Mouse (Mus musculus) left cerebral cortex, postnatal 25 days (tissue): ENCODE results near the gene Rnf169. TPM values are rescaled to one million over a fixed set of nuclear protein-coding genes. Genes with fewer than 3 reads are reported as not detected.
"Not testable (repeated sequence)": the region's sequence is repeated elsewhere in the genome, so short reads cannot be mapped to it uniquely, and the experiment has no call there.

ENCODE experiments used
- DNase-seq, 2 experiments: peaks; one replicate each; pipeline ENCODE4 v3.0.0; 2022; ENCODE audit warnings: low spot score in 2 of 2, mixed read lengths in 1 of 2
- intact Hi-C: fragments of 180-260 bp; cut with DNase I; formaldehyde crosslinking; loops from one replicate; pipeline ENCODE4 v1.15.1; 2025
- total RNA-seq, 2 experiments: library from RNA; stranded (reverse); gene quantifications; 2 replicates each; pipeline ENCODE4 v1.2.3; 2021

Gene Rnf169
- total RNA-seq, 2 experiments from 2014 or later = 45.6 to 50.8 TPM

DNA sequence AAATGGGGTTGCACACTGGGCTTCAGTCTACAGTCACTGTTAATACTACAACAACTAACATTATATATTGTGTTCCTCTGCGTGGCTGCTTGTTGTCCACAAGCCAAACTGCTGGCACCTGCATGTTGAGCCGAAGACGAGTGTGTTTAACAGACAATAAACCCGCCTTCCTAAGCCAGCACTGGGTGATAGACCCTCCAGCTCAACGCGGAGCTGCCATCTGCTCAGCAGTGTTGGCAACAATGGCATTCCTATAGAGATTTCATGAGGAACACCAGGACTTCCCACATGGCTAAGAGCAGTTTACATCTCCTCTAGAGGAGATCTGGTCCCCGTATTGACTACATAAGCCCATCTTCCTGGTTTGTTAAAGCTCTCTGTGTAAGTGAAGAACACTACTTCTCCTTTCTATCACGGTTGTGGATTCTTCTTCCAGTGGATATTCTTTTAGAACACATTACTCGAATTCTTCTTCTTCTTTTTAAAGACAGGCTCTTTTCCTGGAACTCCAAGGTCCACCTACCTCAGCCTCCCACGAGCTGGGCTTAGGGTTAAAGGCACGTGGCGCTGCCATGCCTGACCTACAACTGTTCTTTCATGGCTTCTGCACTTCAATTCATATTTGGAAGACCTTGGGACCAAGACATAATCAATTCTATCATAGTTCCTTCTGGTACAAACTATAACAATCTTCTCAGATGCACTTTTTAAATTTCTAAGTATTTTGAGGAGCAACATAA is 22.9 kb downstream of the Rnf169 start:
- intact Hi-C loops = no loop called here
- peak in 1 of 2 experiments; percentile 63 for DNase-seq

DNA sequence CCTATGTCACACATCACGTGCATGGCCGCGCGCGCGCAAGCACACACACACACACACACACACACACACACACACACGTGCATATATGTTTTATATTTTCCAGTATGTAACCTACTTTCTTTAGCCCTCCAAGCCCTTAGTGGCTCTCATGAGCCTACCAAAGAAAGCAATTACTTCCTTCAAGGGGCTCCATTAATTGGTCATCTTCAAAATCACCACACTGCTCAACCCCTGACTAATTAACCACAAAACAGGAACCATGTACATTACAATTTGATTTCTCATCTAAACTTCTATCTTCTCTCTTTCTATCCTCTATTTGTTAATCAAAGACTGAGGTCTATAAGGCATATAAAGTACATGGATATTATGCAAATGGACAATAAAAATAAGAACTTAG is 24.2 kb downstream of the Rnf169 start:
- intact Hi-C loops = no loop called here

DNA sequence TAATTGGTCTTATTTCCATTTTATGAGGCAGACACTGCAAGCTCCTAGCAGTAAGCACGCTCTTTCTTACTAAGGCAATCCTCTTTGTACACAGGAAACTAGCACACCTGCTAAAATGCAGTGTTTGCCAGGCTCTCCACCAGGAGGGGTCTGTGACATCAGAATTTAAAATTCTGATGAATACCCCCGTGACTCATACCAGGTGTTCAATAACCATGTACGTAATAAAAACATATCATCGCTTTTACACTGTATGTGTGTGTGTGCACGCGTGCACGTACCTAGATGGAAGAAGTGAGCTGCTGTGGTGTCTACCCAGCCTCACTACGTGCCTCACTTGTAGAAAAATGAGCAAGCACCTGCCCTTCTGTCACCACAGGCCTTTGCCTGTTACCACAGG is 26.0 kb downstream of the Rnf169 start:
- intact Hi-C loops = no loop called here
- DNase-seq = no peak

More for the DNA sequence above, 24.2 kb downstream of the Rnf169 start:
- DNase-seq = no peak

DNA sequence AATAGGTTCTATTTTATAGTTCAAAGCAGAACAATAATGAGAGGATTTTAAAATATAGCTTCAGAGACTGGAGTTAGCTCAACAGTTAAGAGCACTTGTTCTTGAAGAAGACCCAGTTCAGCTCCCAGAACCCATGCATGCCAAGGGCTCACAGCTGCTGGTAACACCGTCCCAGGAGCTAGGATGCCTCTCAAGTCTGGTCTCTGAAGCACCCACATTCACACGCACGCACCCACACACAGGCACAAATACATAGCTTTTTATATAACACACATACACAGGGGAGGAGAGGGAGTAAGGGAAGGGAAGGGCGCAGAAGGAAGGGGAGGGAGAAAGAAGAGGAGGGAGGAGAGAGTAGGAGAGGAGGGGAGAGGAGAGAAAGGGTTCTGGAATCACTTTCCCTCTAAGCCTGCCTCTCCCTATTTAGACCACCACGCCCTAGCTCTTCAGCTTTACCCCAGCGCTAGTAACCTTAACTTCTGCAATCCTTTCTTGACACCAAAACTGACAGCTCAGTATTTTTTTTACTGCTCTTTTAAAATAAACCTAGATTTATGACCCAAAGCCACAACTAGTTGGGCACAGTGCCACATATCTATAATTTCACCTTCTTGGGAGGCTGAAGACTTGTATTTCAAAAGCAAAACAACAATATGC is 26.7 kb downstream of the Rnf169 start:
- peak; percentile 74 to 96 for DNase-seq
- intact Hi-C loops = loop anchor here (1.0 kb wide), 1 partner anchor 12 kb away; no protein-coding TSS in a partner anchor

DNA sequence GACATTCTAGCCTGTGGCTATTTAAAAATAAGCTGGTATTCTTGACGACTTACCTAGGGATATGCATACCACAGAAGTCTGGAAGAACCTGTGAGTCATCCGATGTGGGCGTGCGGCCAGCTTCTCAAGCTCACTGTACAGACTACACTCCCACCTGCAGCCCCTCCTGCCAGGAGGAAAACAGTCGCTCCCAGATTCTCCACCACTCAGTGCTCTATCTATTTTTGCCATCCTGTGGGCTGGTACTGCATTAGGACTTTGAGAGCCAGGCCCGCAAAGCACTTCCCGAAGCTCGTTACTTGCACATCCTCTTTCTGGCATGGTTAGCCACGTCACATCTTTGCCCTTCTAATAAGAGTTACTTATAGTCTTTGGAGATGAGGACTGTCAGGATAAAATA is 32.9 kb downstream of the Rnf169 start:
- intact Hi-C loops = loop anchor here (1.0 to 5.0 kb wide), 2 partner anchors 18 to 35 kb away; partner anchors contain the start of gene Rnf169
- peak; percentile 88 to 98 for DNase-seq

DNA sequence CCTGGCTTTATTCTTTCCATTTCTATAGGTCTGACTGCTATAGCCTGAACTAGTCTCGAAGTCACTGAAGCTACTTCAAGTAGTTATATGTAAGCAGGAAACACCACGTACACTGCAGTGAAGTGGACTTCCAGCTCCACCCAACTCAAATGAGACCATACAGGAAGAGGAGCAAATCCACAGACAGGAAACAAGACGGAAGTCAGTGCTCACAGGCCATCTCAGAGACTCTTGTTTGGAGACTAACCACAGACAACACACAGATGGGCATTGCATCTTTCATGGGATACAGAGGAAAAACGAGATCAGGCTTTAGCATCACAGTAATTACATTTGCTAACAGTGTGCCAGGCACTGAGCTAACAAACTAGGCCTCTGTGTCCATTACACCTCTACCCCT is 33.9 kb downstream of the Rnf169 start:
- no peak for DNase-seq
- intact Hi-C loops = loop anchor here (5.0 kb wide), 1 partner anchor 36 kb away; the partner anchor contains the start of gene Rnf169

DNA sequence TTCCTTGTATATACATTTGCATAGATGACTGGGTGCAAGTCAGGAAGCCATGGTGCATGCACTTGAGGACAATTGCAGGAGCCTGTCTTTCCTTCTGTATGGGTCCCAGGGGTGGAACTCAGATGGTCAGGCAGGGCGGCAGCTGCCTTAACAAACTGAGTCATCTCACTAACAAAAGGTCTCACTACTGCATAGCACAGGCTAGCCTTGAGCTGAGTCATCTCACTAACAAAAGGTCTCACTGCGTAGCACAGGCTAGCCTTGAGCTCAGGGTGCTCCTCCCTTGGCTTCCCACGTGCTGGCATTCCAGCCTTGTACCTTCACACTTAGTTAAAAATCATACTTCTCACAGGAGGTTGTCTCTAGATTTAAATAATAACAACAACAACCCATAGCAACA is 34.3 kb downstream of the Rnf169 start:
- intact Hi-C loops = loop anchor here (5.0 kb wide), 1 partner anchor 36 kb away; the partner anchor contains the start of gene Rnf169
- no peak for DNase-seq

DNA sequence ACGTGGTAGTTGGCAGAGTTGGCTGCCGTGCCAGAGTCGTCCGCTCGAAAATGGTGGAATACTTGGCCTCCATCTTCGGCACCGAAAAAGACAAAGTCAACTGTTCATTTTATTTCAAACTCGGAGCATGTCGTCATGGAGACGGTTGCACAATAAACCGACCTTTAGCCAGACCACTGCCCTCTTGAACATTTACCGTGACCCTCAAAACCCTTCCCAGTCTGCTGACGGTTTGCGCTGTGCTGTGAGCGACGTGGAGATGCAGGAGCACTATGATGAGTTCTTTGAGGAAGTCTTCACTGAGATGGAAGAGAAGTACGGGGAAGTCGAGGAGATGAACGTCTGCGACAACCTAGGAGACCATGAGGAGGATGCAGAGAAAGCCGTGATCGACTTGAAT is 35.2 kb downstream of the Rnf169 start:
- not testable (repeated sequence) for DNase-seq
- intact Hi-C loops = loop anchor here (5.0 kb wide), 1 partner anchor 37 kb away; the partner anchor contains the start of gene Rnf169

DNA sequence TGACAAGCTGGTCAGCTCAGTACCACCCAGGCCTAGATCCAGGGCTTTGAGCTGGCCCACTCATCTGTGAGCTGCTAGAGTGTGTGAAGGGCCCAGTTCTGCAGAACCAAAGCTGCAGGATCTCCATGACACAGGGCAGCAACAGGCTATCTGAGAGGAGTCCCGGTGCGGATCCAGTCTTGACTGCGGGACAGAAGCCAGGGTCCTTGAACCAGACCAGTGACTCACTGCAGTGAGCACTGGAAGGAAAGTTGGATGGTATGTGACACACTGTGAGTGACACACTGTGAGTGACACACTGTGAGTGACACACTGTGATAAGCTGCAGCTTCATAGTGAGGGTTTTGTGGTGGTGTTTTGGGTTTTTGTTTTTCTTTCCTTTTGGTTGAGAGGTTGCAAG is 35.7 kb downstream of the Rnf169 start:
- intact Hi-C loops = no loop called here
- DNase-seq = no peak

DNA sequence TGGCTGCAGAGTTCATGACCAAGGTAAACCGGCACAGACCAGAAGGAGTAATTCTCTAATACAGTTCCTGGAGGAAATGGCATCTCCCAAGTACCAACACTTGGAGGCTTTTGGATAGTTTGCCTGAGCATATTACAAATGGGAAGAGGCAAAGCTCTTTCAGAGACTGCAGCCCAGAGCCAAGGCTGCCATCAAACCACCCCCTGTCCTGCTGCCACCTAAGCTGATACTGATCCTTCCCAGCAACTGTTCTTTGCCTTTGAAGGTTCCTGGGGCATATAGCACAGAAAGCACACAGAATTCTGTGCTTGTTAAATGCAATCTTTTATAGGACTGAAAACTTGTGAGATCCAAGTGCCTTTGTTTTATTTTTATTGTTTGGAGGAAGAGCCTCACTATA is 39.6 kb downstream of the Rnf169 start:
- DNase-seq = no peak
- intact Hi-C loops = no loop called here

DNA sequence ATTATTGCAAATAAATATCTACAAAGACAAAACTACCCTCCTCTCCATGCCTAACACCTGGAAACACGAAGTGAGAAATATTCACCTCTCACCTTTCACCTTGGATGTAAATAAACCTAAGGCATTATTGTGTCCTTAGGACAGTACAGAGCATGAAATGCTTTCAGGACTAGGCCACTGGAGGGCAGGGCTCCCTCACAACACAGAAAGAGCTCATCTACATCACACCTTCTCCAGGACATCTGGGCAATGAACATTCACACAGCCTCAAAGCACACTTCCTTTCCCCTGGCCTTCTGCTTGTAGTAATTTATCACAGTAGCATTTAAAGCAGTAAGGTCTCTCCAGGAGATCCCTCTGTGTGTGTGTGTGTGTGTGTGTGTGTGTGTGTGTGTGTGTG is 44.5 kb downstream of the Rnf169 start:
- intact Hi-C loops = loop anchor here (2.0 kb wide), 1 partner anchor 45 kb away; the partner anchor contains the start of gene Rnf169
- DNase-seq = no peak

DNA sequence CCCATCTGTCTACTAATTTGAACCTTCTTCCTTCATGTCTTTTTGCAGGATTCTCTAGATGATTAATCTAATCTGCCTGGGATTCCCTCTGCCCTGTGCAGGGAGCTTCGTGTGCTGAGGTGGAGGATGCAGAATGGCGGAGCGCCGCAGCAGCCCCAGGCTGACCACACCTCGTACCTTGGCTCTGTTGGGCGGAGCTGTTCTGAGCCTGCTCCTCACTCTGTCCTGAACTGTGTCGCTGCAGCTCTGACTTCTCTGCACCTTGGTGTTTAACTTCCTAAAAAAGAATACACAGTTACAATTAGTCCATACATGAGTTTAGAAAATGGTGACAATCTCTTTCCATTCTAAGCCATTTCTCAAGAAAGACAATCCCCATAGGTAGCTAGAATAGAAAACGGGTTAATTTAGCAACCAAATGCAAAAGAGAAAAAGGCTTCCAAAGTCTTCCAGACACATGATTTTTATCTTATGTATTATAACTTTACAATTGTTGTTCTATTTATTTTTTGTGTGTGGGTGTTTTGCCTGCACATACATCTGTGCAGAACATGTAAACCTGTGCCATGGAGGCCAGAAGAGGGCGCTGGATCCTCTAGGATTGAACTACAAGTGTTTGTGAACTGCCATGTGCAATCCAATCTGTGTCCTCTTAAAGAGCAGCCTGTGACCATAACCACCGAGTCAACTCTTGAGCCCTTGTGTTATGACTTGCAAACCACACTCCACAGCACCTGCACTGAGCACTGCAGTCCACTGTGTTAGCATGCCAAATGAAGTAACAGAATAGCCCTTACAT is 53.1 kb downstream of the Rnf169 start:
- intact Hi-C loops = loop anchor here (1.0 to 5.0 kb wide), 2 partner anchors 54 to 185 kb away; no protein-coding TSS in a partner anchor
- DNase-seq = peak; percentile 75 to 85

DNA sequence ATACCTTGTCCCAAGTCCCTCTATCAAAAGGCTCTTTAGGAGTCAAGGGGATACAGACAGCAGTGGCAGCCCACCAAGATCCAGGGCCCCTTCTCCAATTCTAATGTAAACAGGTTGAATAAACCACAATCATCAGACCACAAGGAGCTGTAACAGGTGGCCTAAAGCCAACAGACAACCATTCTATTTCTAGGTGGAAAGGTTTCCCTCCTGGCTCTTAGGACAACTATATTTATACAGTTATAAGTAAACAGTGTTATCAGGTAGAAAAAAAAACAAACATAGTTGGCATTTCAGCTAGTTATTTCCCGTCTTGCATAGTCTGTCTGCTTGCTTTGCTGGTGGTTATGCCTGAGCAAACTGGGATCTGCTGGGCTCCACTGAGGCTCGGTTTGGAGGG is 59.8 kb downstream of the Rnf169 start:
- intact Hi-C loops = no loop called here
- DNase-seq = no peak

DNA sequence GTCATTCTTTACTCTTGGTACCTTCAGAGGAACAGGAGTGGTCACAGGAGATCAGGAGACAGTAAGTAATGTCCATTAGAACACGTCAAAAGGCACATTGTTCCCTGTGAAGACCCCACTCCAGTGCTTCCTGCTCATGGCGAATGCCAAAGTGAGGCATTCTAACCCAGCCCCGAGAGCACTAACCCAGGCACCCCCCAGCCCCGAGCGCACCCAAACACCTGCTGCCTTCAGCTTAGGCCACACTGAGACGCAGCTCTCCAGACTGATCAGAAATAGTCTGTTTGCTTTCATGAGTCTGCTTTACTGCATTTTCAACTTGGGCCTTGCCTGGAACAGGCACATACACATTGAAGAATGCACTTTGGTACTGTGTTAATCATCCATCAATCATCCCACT is 60.3 kb downstream of the Rnf169 start:
- intact Hi-C loops = no loop called here
- DNase-seq = no peak

DNA sequence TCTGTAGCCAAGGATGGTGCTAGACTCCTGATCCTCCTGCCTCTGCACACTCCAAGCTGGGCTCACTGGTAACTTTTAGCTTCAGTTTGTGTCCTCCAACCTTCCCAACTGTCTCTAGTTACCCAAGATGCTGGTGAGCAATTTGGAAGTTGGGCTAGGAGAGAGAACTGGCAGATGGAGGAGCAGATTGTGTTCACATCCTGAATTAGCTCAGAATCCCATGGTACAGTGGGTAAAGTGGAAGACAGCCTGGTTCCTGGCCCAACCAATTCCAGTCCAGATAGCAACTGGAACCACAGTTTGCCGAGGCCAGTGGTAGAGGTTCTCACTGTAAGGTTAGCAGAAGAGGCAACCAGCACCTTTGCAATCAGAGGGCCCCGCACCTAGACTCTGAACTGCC is 61.1 kb downstream of the Rnf169 start:
- DNase-seq = peak; percentile 32 to 84
- intact Hi-C loops = no loop called here

DNA sequence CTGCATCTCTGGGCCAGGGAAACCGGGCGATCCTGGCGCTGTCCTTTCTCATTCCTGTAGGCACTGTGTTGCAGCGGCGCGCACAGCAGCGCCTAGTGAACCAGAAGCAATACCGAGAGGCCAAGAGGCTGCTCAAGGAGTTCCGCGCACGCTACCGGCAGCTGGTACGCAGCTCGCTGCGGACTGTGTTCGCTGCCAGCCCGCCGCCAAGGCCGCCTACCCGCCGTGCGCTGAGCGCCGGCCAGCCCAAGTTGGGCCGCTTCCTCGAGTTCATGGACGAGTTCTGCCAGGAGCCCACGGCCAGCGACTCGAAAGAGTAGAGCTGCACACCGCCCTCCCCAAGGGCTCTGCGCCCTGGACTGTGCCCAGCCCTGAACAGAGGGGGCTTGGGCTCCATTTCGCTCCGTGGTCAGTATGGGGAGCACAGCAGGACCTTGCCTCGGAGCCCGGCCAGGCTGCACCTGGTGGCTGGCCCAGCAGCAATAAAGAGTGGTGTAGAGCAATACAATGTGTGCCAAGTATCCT is 62.9 kb downstream of the Rnf169 start:
- peak; percentile 52 to 59 for DNase-seq
- intact Hi-C loops = no loop called here

DNA sequence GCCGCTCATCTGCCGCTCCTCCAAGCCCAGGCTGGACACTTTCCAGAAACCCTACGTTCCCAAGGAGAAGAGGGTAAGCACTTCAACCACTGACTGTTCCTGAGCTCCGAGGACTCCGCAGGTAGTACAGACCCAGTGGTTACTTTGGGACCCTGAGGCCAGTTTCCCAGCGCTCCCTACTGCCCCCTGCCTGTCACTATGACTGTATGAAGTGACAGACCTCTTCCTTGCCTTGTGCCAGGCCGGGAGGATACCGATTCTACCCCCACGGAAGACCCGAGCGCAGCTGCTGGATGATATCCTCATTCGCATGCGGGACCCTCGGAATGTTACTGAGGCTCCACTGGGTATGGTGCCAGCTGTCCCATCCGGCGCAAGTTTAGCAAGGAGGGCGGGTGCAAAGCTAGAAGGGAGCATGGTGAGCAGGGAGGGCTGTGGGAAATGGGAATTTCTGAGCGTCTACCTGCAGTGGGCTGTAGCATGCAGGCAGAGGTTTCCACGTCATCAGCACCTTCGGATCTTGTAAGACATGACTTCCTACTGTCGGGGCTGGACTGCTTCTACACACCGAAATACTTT is 63.4 kb downstream of the Rnf169 start:
- intact Hi-C loops = no loop called here
- peak; percentile 35 to 47 for DNase-seq

DNA sequence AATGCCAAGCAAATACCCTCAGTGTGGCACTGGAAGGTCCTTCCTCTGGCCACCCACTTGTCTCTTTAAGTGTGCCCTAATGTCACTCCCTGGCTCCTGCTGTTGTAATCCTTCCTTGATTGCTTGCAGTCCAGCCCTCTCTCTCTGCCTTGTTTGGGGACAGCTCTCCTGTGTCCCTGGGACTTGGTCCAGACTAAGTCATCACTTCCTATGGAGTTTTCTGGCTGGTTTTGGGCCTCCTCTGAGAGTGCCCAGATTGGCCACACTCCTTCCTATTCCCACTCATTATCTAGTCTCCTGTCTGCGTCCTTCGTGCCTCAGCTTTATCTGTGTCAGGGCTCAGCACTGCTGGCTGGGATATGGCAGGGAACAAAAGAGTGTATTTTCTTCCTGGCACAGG is 64.7 kb downstream of the Rnf169 start:
- intact Hi-C loops = no loop called here
- DNase-seq = no peak

DNA sequence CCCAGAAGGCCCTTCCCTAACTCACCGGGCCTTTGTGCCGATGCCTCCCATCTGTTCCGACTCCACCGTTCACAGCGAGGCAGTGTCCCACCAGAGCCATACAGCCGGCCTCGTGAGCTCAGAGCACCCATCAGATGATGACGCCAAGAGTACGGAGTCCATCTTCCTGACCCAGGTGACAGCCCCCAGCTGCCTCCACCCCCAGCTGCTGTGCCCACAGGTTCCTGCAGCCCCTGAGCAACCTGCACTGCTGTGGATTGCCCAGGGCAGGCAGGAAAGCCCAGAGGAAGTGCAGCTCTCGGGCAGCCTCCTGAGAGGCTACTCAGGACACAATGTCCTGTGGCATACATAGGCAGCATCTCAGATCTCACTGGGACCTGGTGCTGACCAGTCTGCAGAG is 65.9 kb downstream of the Rnf169 start:
- intact Hi-C loops = no loop called here
- no peak for DNase-seq
